Mouse (Mus musculus): ENCODE results near the gene Gamt. TPM values are rescaled to one million over a fixed set of nuclear protein-coding genes. Genes with fewer than 3 reads are reported as not detected.

Gene Gamt
- polyA plus RNA-seq, 1 experiment from 2014 or later = 115 TPM

GRCm38 (mm10) chr10:80255881-80256535, 4.8 kb downstream of the Gamt start:
- no peak for ATAC-seq (ENCODE audit: insufficient read depth, low FRiP score)
- Histone ChIP-seq H3K4me2 (ENCODE audit: low read depth, low read length) (no peak overlapping the region), H3K4me1 (ENCODE audit: control insufficient read depth, insufficient read depth, low read length) (peaks cover 15% of the 10 kb centered on the region), H3K27ac (ENCODE audit: low read length) (no peak overlapping the region), H3K9me3 (replicated peaks; ENCODE audit: control insufficient read depth, low read length) (no peaks in the 10 kb centered on the region), H3K27me3 (ENCODE audit: control insufficient read depth, insufficient read depth, low read length) (no peaks in the 10 kb centered on the region), H3K4me3 (replicated peaks; ENCODE audit: low read length) (no peak overlapping the region), H3K9ac (ENCODE audit: low read length) (0 out of 2 replicates have a peak overlapping the region, but pooled peaks have one; percentile 23), H3K36me3 (ENCODE audit: control insufficient read depth, insufficient read depth, low read length) (peaks cover 12% of the 10 kb centered on the region; the same call in 1 of the 2 replicates)
- 85% methylated on average over 5 of the region's 5 CpGs for WGBS

GRCm38 (mm10) chr10:80254331-80255297, 6.2 kb downstream of the Gamt start:
- H3K4me3 ChIP-seq (replicated peaks; ENCODE audit: low read length) = no peak overlapping the region
- no peaks in the 10 kb centered on the region for H3K9me3 ChIP-seq (replicated peaks; ENCODE audit: control insufficient read depth, low read length)
- H3K27me3 ChIP-seq (ENCODE audit: control insufficient read depth, insufficient read depth, low read length) = no peaks in the 10 kb centered on the region
- H3K27ac ChIP-seq (ENCODE audit: low read length) = no peak overlapping the region
- 95% methylated on average over 26 of the region's 26 CpGs for WGBS
- no peak overlapping the region for H3K4me2 ChIP-seq (ENCODE audit: low read depth, low read length)
- ATAC-seq (ENCODE audit: insufficient read depth, low FRiP score) = no peak
- H3K36me3 ChIP-seq (ENCODE audit: control insufficient read depth, insufficient read depth, low read length) = peaks cover 12% of the 10 kb centered on the region; the same call in 1 of the 2 replicates
- no peak overlapping the region for H3K9ac ChIP-seq (ENCODE audit: low read length)
- peaks cover 20% of the 10 kb centered on the region for H3K4me1 ChIP-seq (ENCODE audit: control insufficient read depth, insufficient read depth, low read length)

GRCm38 (mm10) chr10:80253551-80253950, 7.3 kb downstream of the Gamt start:
- Histone ChIP-seq H3K4me3 (replicated peaks; ENCODE audit: low read length) (no peak overlapping the region), H3K4me1 (ENCODE audit: control insufficient read depth, insufficient read depth, low read length) (peaks cover 12% of the 10 kb centered on the region), H3K27me3 (ENCODE audit: control insufficient read depth, insufficient read depth, low read length) (no peaks in the 10 kb centered on the region), H3K9ac (ENCODE audit: low read length) (no peak overlapping the region), H3K9me3 (replicated peaks; ENCODE audit: control insufficient read depth, low read length) (no peaks in the 10 kb centered on the region), H3K4me2 (ENCODE audit: low read depth, low read length) (no peak overlapping the region), H3K27ac (ENCODE audit: low read length) (no peak overlapping the region), H3K36me3 (ENCODE audit: control insufficient read depth, insufficient read depth, low read length) (peaks cover 6% of the 10 kb centered on the region; the same call in 1 of the 2 replicates)
- 79% methylated on average over 6 of the region's 6 CpGs for WGBS
- no peak for ATAC-seq (ENCODE audit: insufficient read depth, low FRiP score)

GRCm38 (mm10) chr10:80252493-80253274, 8.1 kb downstream of the Gamt start:
- H3K9ac ChIP-seq (ENCODE audit: low read length) = no peak overlapping the region
- no peak overlapping the region for H3K4me2 ChIP-seq (ENCODE audit: low read depth, low read length)
- no peak overlapping the region for H3K4me3 ChIP-seq (replicated peaks; ENCODE audit: low read length)
- H3K36me3 ChIP-seq (ENCODE audit: control insufficient read depth, insufficient read depth, low read length) = peaks cover 6% of the 10 kb centered on the region; the same call in 1 of the 2 replicates
- no peak for ATAC-seq (ENCODE audit: insufficient read depth, low FRiP score)
- H3K27me3 ChIP-seq (ENCODE audit: control insufficient read depth, insufficient read depth, low read length) = no peaks in the 10 kb centered on the region
- H3K27ac ChIP-seq (ENCODE audit: low read length) = no peak overlapping the region
- H3K9me3 ChIP-seq (replicated peaks; ENCODE audit: control insufficient read depth, low read length) = no peaks in the 10 kb centered on the region
- H3K4me1 ChIP-seq (ENCODE audit: control insufficient read depth, insufficient read depth, low read length) = peaks cover 16% of the 10 kb centered on the region
- 90% methylated on average over 11 of the region's 11 CpGs for WGBS

- peaks cover 6% of the 10 kb centered on the region; the same call in 1 of the 2 replicates for H3K36me3 ChIP-seq (ENCODE audit: control insufficient read depth, insufficient read depth, low read length)
- peaks cover 16% of the 10 kb centered on the region for H3K4me1 ChIP-seq (ENCODE audit: control insufficient read depth, insufficient read depth, low read length)
- no peaks in the 10 kb centered on the region for H3K9me3 ChIP-seq (replicated peaks; ENCODE audit: control insufficient read depth, low read length)
- no peak for ATAC-seq (ENCODE audit: insufficient read depth, low FRiP score)
- no peak overlapping the region for H3K9ac ChIP-seq (ENCODE audit: low read length)
- no peak overlapping the region for H3K27ac ChIP-seq (ENCODE audit: low read length)
- no peaks in the 10 kb centered on the region for H3K27me3 ChIP-seq (ENCODE audit: control insufficient read depth, insufficient read depth, low read length)
- no peak overlapping the region for H3K4me2 ChIP-seq (ENCODE audit: low read depth, low read length)
- H3K4me3 ChIP-seq (replicated peaks; ENCODE audit: low read length) = no peak overlapping the region
Measured at GRCm38 (mm10) chr10:80252011-80252410, 8.8 kb downstream of the Gamt start.

GRCm38 (mm10) chr10:80250573-80250972, 10.2 kb downstream of the Gamt start:
- H3K27ac ChIP-seq (ENCODE audit: low read length) = no peak overlapping the region
- H3K9me3 ChIP-seq (replicated peaks; ENCODE audit: control insufficient read depth, low read length) = no peaks in the 10 kb centered on the region
- peaks cover 6% of the 10 kb centered on the region; the same call in 1 of the 2 replicates for H3K36me3 ChIP-seq (ENCODE audit: control insufficient read depth, insufficient read depth, low read length)
- peaks cover 16% of the 10 kb centered on the region for H3K4me1 ChIP-seq (ENCODE audit: control insufficient read depth, insufficient read depth, low read length)
- H3K4me3 ChIP-seq (replicated peaks; ENCODE audit: low read length) = no peak overlapping the region; the same call in 1 of the 2 replicates
- H3K9ac ChIP-seq (ENCODE audit: low read length) = peak overlapping the region; percentile 40; the same call in 1 of the 2 replicates
- no peak for ATAC-seq (ENCODE audit: insufficient read depth, low FRiP score)
- 0 out of 2 replicates have a peak overlapping the region, but pooled peaks have one; percentile 90 for H3K4me2 ChIP-seq (ENCODE audit: low read depth, low read length)
- H3K27me3 ChIP-seq (ENCODE audit: control insufficient read depth, insufficient read depth, low read length) = no peaks in the 10 kb centered on the region
- 87% methylated on average over 4 of the region's 4 CpGs for WGBS

- ATAC-seq (ENCODE audit: insufficient read depth, low FRiP score) = no peak
- Histone ChIP-seq H3K4me2 (ENCODE audit: low read depth, low read length) (peak overlapping the region; percentile 90), H3K27ac (ENCODE audit: low read length) (peak overlapping the region; percentile 92; the same call in 1 of the 2 replicates), H3K27me3 (ENCODE audit: control insufficient read depth, insufficient read depth, low read length) (no peaks in the 10 kb centered on the region), H3K4me3 (replicated peaks; ENCODE audit: low read length) (peak overlapping the region; percentile 88), H3K4me1 (ENCODE audit: control insufficient read depth, insufficient read depth, low read length) (peaks cover 19% of the 10 kb centered on the region), H3K9ac (ENCODE audit: low read length) (peak overlapping the region; percentile 94), H3K9me3 (replicated peaks; ENCODE audit: control insufficient read depth, low read length) (no peaks in the 10 kb centered on the region), H3K36me3 (ENCODE audit: control insufficient read depth, insufficient read depth, low read length) (peaks cover 6% of the 10 kb centered on the region; the same call in 1 of the 2 replicates)
- WGBS = 28% methylated on average over 2 of the region's 2 CpGs
Measured at GRCm38 (mm10) chr10:80250059-80250458, 10.8 kb downstream of the Gamt start.

- peak within 1 kb of the TSS; percentile 92 for H3K27ac ChIP-seq (ENCODE audit: low read length)
- peak within 1 kb of the TSS; percentile 94 for H3K9ac ChIP-seq (ENCODE audit: low read length)
- under 1% methylated on average over 53 of the region's 53 CpGs for WGBS
- H3K9me3 ChIP-seq (replicated peaks; ENCODE audit: control insufficient read depth, low read length) = no peaks in the 10 kb centered on the region
- H3K4me1 ChIP-seq (ENCODE audit: control insufficient read depth, insufficient read depth, low read length) = peaks cover 19% of the 10 kb centered on the region
- peak within 1 kb of the TSS; percentile 88 for H3K4me3 ChIP-seq (replicated peaks; ENCODE audit: low read length)
- peak within 1 kb of the TSS; percentile 90 for H3K4me2 ChIP-seq (ENCODE audit: low read depth, low read length)
- H3K27me3 ChIP-seq (ENCODE audit: control insufficient read depth, insufficient read depth, low read length) = no peaks in the 10 kb centered on the region
- ATAC-seq (ENCODE audit: insufficient read depth, low FRiP score) = peak; percentile 89
- no peaks in the 10 kb centered on the region for H3K36me3 ChIP-seq (ENCODE audit: control insufficient read depth, insufficient read depth, low read length)
Measured at GRCm38 (mm10) chr10:80248971-80249640, 11.7 kb downstream of the Gamt start, which contains the start of gene Ndufs7. Gene Ndufs7 (plus strand): TSS chr10:80249121.

Data from stomach, embryonic 16.5 days (tissue).